ENCODE assay signal across 8 mouse cellular contexts in the genomic region with DNA sequence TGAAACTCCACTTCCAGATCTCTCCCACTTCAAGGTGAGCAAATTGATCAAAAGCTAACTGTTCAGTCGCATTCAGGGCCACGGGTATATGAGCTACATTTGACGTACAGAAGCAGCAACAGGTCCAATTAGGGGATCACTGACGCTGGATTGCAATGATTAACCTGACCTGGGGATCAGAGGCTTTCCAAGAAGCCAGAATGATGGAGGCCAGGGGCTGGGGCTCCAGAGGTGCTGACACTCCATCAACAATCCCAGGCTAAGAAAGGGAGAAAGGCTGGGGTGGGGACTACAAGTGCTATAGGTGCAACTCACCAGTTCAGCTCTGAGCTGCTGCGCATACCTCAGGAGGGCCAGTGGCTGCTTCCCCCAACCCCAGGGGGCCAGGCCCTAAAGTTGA. TPM values are rescaled to one million over a fixed set of nuclear protein-coding genes. Genes with fewer than 3 reads are reported as not detected.
DNase-seq lines count a peak whose midpoint lies in the region; ATAC-seq lines count a peak whose summit lies in the region.

No protein-coding gene starts in this region.

- peaks cover 14% of the 10 kb centered on the region for H3K27me3 ChIP-seq in heart, embryonic 15.5 days
- peaks cover 4% of the 10 kb centered on the region; the same call in 1 of the 2 replicates for H3K27me3 ChIP-seq in embryonic facial prominence, embryonic 11.5 days (ENCODE audit: control insufficient read depth, insufficient read depth, low read length)
- peaks cover 24% of the 10 kb centered on the region for H3K27me3 ChIP-seq in hindbrain, embryonic 15.5 days
- H3K27me3 ChIP-seq in midbrain, embryonic 14.5 days (ENCODE audit: control insufficient read depth, insufficient read depth, low read length): peaks cover 14% of the 10 kb centered on the region

- no peak for DNase-seq in heart, adult 11 months
- no peak for DNase-seq in embryonic facial prominence, embryonic 11.5 days (ENCODE audit: low spot score)
- no peak for DNase-seq in midbrain, embryonic 14.5 days
- DNase-seq in frontal cortex, adult 2 months (ENCODE audit: extremely low spot score in 1 of 2, low spot score in 1 of 2): no peak
- no peak for DNase-seq in frontal cortex, postnatal 10 days (ENCODE audit: low spot score in 2 of 2)

- no peaks in the 10 kb centered on the region for H3K36me3 ChIP-seq in heart, embryonic 15.5 days
- H3K36me3 ChIP-seq in embryonic facial prominence, embryonic 11.5 days (replicated peaks; ENCODE audit: control insufficient read depth, insufficient read depth, low read depth, low read length): no peaks in the 10 kb centered on the region
- no peaks in the 10 kb centered on the region for H3K36me3 ChIP-seq in hindbrain, embryonic 15.5 days
- H3K36me3 ChIP-seq in midbrain, embryonic 14.5 days (ENCODE audit: control insufficient read depth, insufficient read depth, low read length): no peaks in the 10 kb centered on the region

- peak overlapping the region; percentile 97 for H3K4me2 ChIP-seq in heart, embryonic 15.5 days
- H3K4me2 ChIP-seq in embryonic facial prominence, embryonic 11.5 days (ENCODE audit: low read depth, low read length): peak overlapping the region; percentile 96
- peak overlapping the region; percentile 84 for H3K4me2 ChIP-seq in hindbrain, embryonic 15.5 days
- peak overlapping the region; percentile 77 for H3K4me2 ChIP-seq in midbrain, embryonic 14.5 days (ENCODE audit: low read length)

- H3K9ac ChIP-seq in heart, embryonic 15.5 days: peak overlapping the region; percentile 76
- no peak overlapping the region for H3K9ac ChIP-seq in embryonic facial prominence, embryonic 11.5 days (replicated peaks; ENCODE audit: low read length)
- H3K9ac ChIP-seq in hindbrain, embryonic 15.5 days: no peak overlapping the region
- H3K9ac ChIP-seq in midbrain, embryonic 14.5 days (replicated peaks; ENCODE audit: low read length): peak overlapping the region; percentile 49; the same call in 1 of the 2 replicates

- peaks cover 46% of the 10 kb centered on the region for H3K4me1 ChIP-seq in heart, embryonic 15.5 days (replicated peaks)
- peaks cover 2% of the 10 kb centered on the region for H3K4me1 ChIP-seq in embryonic facial prominence, embryonic 11.5 days (ENCODE audit: control insufficient read depth, insufficient read depth, low read length)
- peaks cover 49% of the 10 kb centered on the region for H3K4me1 ChIP-seq in hindbrain, embryonic 15.5 days (replicated peaks)
- H3K4me1 ChIP-seq in midbrain, embryonic 14.5 days (ENCODE audit: control insufficient read depth, insufficient read depth, low read length): peaks cover 32% of the 10 kb centered on the region

- peak overlapping the region; percentile 73 for H3K4me3 ChIP-seq in heart, embryonic 15.5 days
- H3K4me3 ChIP-seq in embryonic facial prominence, embryonic 11.5 days (ENCODE audit: low read depth, low read length): peak overlapping the region; percentile 53; the same call in 1 of the 2 replicates
- peak overlapping the region; percentile 50 for H3K4me3 ChIP-seq in hindbrain, embryonic 15.5 days
- peak overlapping the region; percentile 45 for H3K4me3 ChIP-seq in midbrain, embryonic 14.5 days (replicated peaks; ENCODE audit: low read depth, low read length)

- WGBS in heart, embryonic 15.5 days: 45% methylated on average over 5 of the region's 5 CpGs
- 27% methylated on average over 5 of the region's 5 CpGs for WGBS in embryonic facial prominence, embryonic 11.5 days
- WGBS in hindbrain, embryonic 15.5 days: 32% methylated on average over 5 of the region's 5 CpGs
- 38% methylated on average over 5 of the region's 5 CpGs for WGBS in midbrain, embryonic 14.5 days

- no peak for ATAC-seq in heart, embryonic 15.5 days (replicated peaks; ENCODE audit: insufficient number of reproducible peaks, insufficient read depth, low FRiP score, low read depth)
- no peak for ATAC-seq in embryonic facial prominence, embryonic 11.5 days (replicated peaks; ENCODE audit: insufficient number of reproducible peaks, low FRiP score, low TSS enrichment, low read depth)
- ATAC-seq in hindbrain, embryonic 15.5 days (ENCODE audit: low FRiP score, low read depth): no peak
- no peak for ATAC-seq in midbrain, embryonic 14.5 days (ENCODE audit: low FRiP score, low TSS enrichment)
- ATAC-seq in inflammation-experienced regulatory T-cells, adult 6 months: no peak

- no peak overlapping the region for H3K27ac ChIP-seq in heart, embryonic 15.5 days
- no peak overlapping the region for H3K27ac ChIP-seq in embryonic facial prominence, embryonic 11.5 days (replicated peaks; ENCODE audit: low read depth, low read length)
- H3K27ac ChIP-seq in hindbrain, embryonic 15.5 days (replicated peaks): no peak overlapping the region
- H3K27ac ChIP-seq in midbrain, embryonic 14.5 days (replicated peaks; ENCODE audit: low read depth, low read length): no peak overlapping the region

- H3K9me3 ChIP-seq in heart, embryonic 15.5 days (replicated peaks): no peaks in the 10 kb centered on the region
- H3K9me3 ChIP-seq in embryonic facial prominence, embryonic 11.5 days (replicated peaks; ENCODE audit: control insufficient read depth, low read length): no peaks in the 10 kb centered on the region
- H3K9me3 ChIP-seq in hindbrain, embryonic 15.5 days: no peaks in the 10 kb centered on the region
- no peaks in the 10 kb centered on the region for H3K9me3 ChIP-seq in midbrain, embryonic 14.5 days (ENCODE audit: control insufficient read depth, low read length)

RNA-seq across cellular contexts. Expression of a gene that starts 0.7 kb away (rescaled TPM):
- polyA plus RNA-seq in heart, embryonic 15.5 days (2015; fragmentation: Nextera tagmentation; extraction: Ambion mirVana): 7.5 and 11.4 TPM in 2 replicates
- polyA plus RNA-seq in embryonic facial prominence, embryonic 11.5 days (2014; fragmentation: Nextera tagmentation; extraction: Ambion mirVana): 2.6 and 3.0 TPM in 2 replicates
- 5.2 and 5.8 TPM in 2 replicates for polyA plus RNA-seq in hindbrain, embryonic 15.5 days (2015; fragmentation: Nextera tagmentation; extraction: Ambion mirVana)
- 3.4 and 5.6 TPM in 2 replicates for polyA plus RNA-seq in midbrain, embryonic 14.5 days (2014; fragmentation: Nextera tagmentation; extraction: Ambion mirVana)
- polyA plus RNA-seq in inflammation-experienced regulatory T-cells, adult 6 months (2017; shearing (Covaris generic)): not detected
- 4.7 TPM in 2 replicates for polyA plus RNA-seq in frontal cortex, adult 2 months (2012; rRNA removed)

Comparison
In these comparisons a context has a peak if more than half of its experiments do, and no peak if none do; other contexts are left out.
1. H3K9ac ChIP-seq: peak in heart, embryonic 15.5 days (single experiment) and midbrain, embryonic 14.5 days (single experiment); none in embryonic facial prominence, embryonic 11.5 days (single experiment) and hindbrain, embryonic 15.5 days (single experiment).
2. Peak in every context shown above with its lines, with median percentiles within 50 percentile points of each other: H3K4me2 ChIP-seq and H3K4me3 ChIP-seq.